Mouse (Mus musculus): ENCODE measurements around the gene 1700102P08Rik. TPM values are rescaled to one million over a fixed set of nuclear protein-coding genes. Genes with fewer than 3 reads are reported as not detected.

Gene 1700102P08Rik
- total RNA-seq, 2 experiments from 2014 or later, result 1.4 to 2.7 TPM

- intact Hi-C loops (cut with DNase I), result loop anchor here (5.0 kb wide), 1 partner anchor 41 kb away; no protein-coding TSS in a partner anchor
- no peak for DNase-seq (ENCODE audit: low spot score in 2 of 2)
These were observed 60.9 kb downstream of the 1700102P08Rik start for GRCm38 (mm10) chr9:108453458-108453857.

- intact Hi-C loops (cut with DNase I), result loop anchor here (5.0 kb wide), 1 partner anchor 42 kb away; no protein-coding TSS in a partner anchor
- DNase-seq (ENCODE audit: low spot score in 2 of 2), result no peak
These were observed 61.8 kb downstream of the 1700102P08Rik start for GRCm38 (mm10) chr9:108454429-108454828.

- intact Hi-C loops (cut with DNase I), result no loop called here
These were observed 63.4 kb downstream of the 1700102P08Rik start for GRCm38 (mm10) chr9:108455747-108456571.

GRCm38 (mm10) chr9:108456953-108457352, 64.3 kb downstream of the 1700102P08Rik start:
- no peak for DNase-seq (ENCODE audit: low spot score in 2 of 2)
- intact Hi-C loops (cut with DNase I), result no loop called here

More at GRCm38 (mm10) chr9:108455747-108456571, 63.4 kb downstream of the 1700102P08Rik start:
- no peak for DNase-seq (ENCODE audit: low spot score in 2 of 2)

GRCm38 (mm10) chr9:108459939-108460318, 67.3 kb downstream of the 1700102P08Rik start:
- intact Hi-C loops (cut with DNase I), result no loop called here
- DNase-seq (ENCODE audit: low spot score in 2 of 2), result no peak

Other genes starting within 250 kb of the 1700102P08Rik start
- 100 to 1,000 TPM; 223 to 244 TPM for gene Bsn, start 202.4 kb upstream of the 1700102P08Rik start, total RNA-seq (2021)
- gene Dag1, start 128.8 kb upstream of the 1700102P08Rik start, total RNA-seq (2021), result 100 to 1,000 TPM; 122 to 125 TPM
- 100 to 1,000 TPM; 108 to 118 TPM for gene Nicn1, start 102.4 kb upstream of the 1700102P08Rik start, total RNA-seq (2021)
- 10 to 100 TPM; 26.0 to 31.3 TPM for gene Amt, start 96.0 kb upstream of the 1700102P08Rik start, total RNA-seq (2021)
- gene Rhoa, start 86.7 kb upstream of the 1700102P08Rik start, total RNA-seq (2021), result 100 to 1,000 TPM; 185 to 197 TPM
- gene Tcta, start 86.6 kb upstream of the 1700102P08Rik start, total RNA-seq (2021), result 10 to 100 TPM; 45.9 to 46.1 TPM
- gene Gpx1, start 53.9 kb upstream of the 1700102P08Rik start, total RNA-seq (2021), result 100 to 1,000 TPM in 1 of 2 experiments, 10 to 100 TPM in 1; 86.5 to 108 TPM
- gene Usp4, start 45.0 kb upstream of the 1700102P08Rik start, total RNA-seq (2021), result 100 to 1,000 TPM; 115 to 122 TPM
- gene Ccdc36, start 35.7 kb downstream of the 1700102P08Rik start, total RNA-seq (2021), result under 1 TPM; 0.11 to 0.21 TPM
- not detected for gene BC048562, start 43.7 kb downstream of the 1700102P08Rik start, total RNA-seq (2021)
- 10 to 100 TPM; 38.3 to 40.2 TPM for gene Ccdc71, start 67.7 kb downstream of the 1700102P08Rik start, total RNA-seq (2021)
- 10 to 100 TPM; 36.1 to 38.4 TPM for gene Klhdc8b, start 68.8 kb downstream of the 1700102P08Rik start, total RNA-seq (2021)
- gene Lamb2, start 86.9 kb downstream of the 1700102P08Rik start, total RNA-seq (2021), result 10 to 100 TPM; 36.0 to 38.3 TPM
- gene Usp19, start 97.8 kb downstream of the 1700102P08Rik start, total RNA-seq (2021), result 100 to 1,000 TPM; 119 to 128 TPM
- gene Qars, start 114.9 kb downstream of the 1700102P08Rik start, total RNA-seq (2021), result 10 to 100 TPM; 76.7 to 80.8 TPM
- 100 to 1,000 TPM; 126 to 130 TPM for gene Qrich1, start 124.0 kb downstream of the 1700102P08Rik start, total RNA-seq (2021)
- 10 to 100 TPM; 57.6 to 60.5 TPM for gene Impdh2, start 167.5 kb downstream of the 1700102P08Rik start, total RNA-seq (2021)
- 10 to 100 TPM; 65.9 to 66.5 TPM for gene Ndufaf3, start 174.6 kb downstream of the 1700102P08Rik start, total RNA-seq (2021)
- 10 to 100 TPM; 76.6 to 77.8 TPM for gene Dalrd3, start 177.1 kb downstream of the 1700102P08Rik start, total RNA-seq (2021)
- gene Wdr6, start 185.9 kb downstream of the 1700102P08Rik start, total RNA-seq (2021), result 100 to 1,000 TPM; 184 to 202 TPM
- 10 to 100 TPM; 60.3 to 61.6 TPM for gene P4htm, start 204.9 kb downstream of the 1700102P08Rik start, total RNA-seq (2021)